ENCODE assay signal across 25 mouse cellular contexts in genomic region chr7:79375594-79375993, GRCm38 (mm10). TPM values are rescaled to one million over a fixed set of nuclear protein-coding genes. Genes with fewer than 3 reads are reported as not detected.
DNase-seq lines count a peak whose midpoint lies in the region; ATAC-seq lines count a peak whose summit lies in the region.
"Had no signal": no experiment of that assay in that cellular context is flagged by ENCODE, and none has a peak within 500 bp of the region (broad histone marks: within the 10 kb centered on the region; RNA-seq: fewer than 3 reads in every experiment).

No protein-coding gene starts in this region.

- H3K27me3 ChIP-seq in forebrain, embryonic 10.5 days (ENCODE audit: poor library complexity, severe bottlenecking): no peaks in the 10 kb centered on the region
- H3K27me3 ChIP-seq in forebrain, embryonic 16.5 days (replicated peaks; ENCODE audit: control insufficient read depth, insufficient read depth, low read length): no peaks in the 10 kb centered on the region
- H3K27me3 ChIP-seq: embryonic facial prominence, embryonic 13.5 days; forebrain, embryonic 13.5 days; hindbrain, embryonic 15.5 days had no signal

- no peaks in the 10 kb centered on the region for H3K36me3 ChIP-seq in forebrain, embryonic 10.5 days (replicated peaks)
- no peaks in the 10 kb centered on the region for H3K36me3 ChIP-seq in forebrain, embryonic 16.5 days (ENCODE audit: control insufficient read depth, insufficient read depth)
- H3K36me3 ChIP-seq: embryonic facial prominence, embryonic 13.5 days; heart, embryonic 12.5 days; hindbrain, embryonic 10.5 days; hindbrain, embryonic 15.5 days had no signal

- DNase-seq in forebrain, embryonic 10.5 days (ENCODE audit: extremely low spot score, low spot score): no peak
- DNase-seq in retina, postnatal 1 day: peak; percentile 30
- DNase-seq in retina, embryonic 14.5 days (ENCODE audit: low spot score): no peak
- DNase-seq in ZHBTc4 (ENCODE audit: low read depth, low spot score): peak; percentile 90
- DNase-seq in layer of hippocampus, adult 8-10 months (ENCODE audit: low spot score in 2 of 2): no peak
- no peak for DNase-seq in thymus, postnatal 25 days
- DNase-seq: adrenal gland, adult 8-10 months; adrenal gland, postnatal 36 days; B cell, adult 2 months; cerebellum, adult 8-10 months; cerebellum, postnatal 14 days; gastrocnemius, adult 2 months; gastrocnemius, postnatal 25 days; kidney, adult 11 months had no signal

- no peak for ATAC-seq in forebrain, embryonic 16.5 days
- ATAC-seq: forebrain, embryonic 13.5 days; inflammation-experienced regulatory T-cells, adult 6 months; Patski had no signal

- H3K4me3 ChIP-seq in forebrain, embryonic 10.5 days: no peak overlapping the region
- H3K4me3 ChIP-seq in forebrain, embryonic 16.5 days (replicated peaks; ENCODE audit: low read length): no peak overlapping the region
- H3K4me3 ChIP-seq: embryonic facial prominence, embryonic 13.5 days; forebrain, embryonic 13.5 days; gastrocnemius, adult 2 months; heart, embryonic 12.5 days; hindbrain, embryonic 10.5 days; hindbrain, embryonic 15.5 days had no signal

- no peaks in the 10 kb centered on the region for H3K9me3 ChIP-seq in forebrain, embryonic 10.5 days
- H3K9me3 ChIP-seq in forebrain, embryonic 16.5 days (ENCODE audit: control insufficient read depth, low read length): no peaks in the 10 kb centered on the region
- H3K9me3 ChIP-seq: embryonic facial prominence, embryonic 13.5 days; forebrain, embryonic 13.5 days; heart, embryonic 12.5 days; hindbrain, embryonic 10.5 days; hindbrain, embryonic 15.5 days had no signal

- no peak overlapping the region for H3K4me2 ChIP-seq in forebrain, embryonic 16.5 days (ENCODE audit: low read length)
- H3K4me2 ChIP-seq: embryonic facial prominence, embryonic 13.5 days; forebrain, embryonic 13.5 days; heart, embryonic 12.5 days; hindbrain, embryonic 15.5 days had no signal

- 77% methylated on average over 5 of the region's 5 CpGs for WGBS in forebrain, embryonic 10.5 days
- 76% methylated on average over 5 of the region's 5 CpGs for WGBS in forebrain, embryonic 16.5 days

- peaks cover 10% of the 10 kb centered on the region for H3K4me1 ChIP-seq in forebrain, embryonic 10.5 days
- H3K4me1 ChIP-seq in forebrain, embryonic 16.5 days (replicated peaks; ENCODE audit: control insufficient read depth, insufficient read depth, low read length): no peaks in the 10 kb centered on the region
- H3K4me1 ChIP-seq: embryonic facial prominence, embryonic 13.5 days; forebrain, embryonic 13.5 days; hindbrain, embryonic 15.5 days had no signal

- peak overlapping the region; percentile 20; the same call in 1 of the 2 replicates for H3K27ac ChIP-seq in forebrain, embryonic 10.5 days
- no peak overlapping the region for H3K27ac ChIP-seq in forebrain, embryonic 16.5 days (ENCODE audit: low read length)
- H3K27ac ChIP-seq: embryonic facial prominence, embryonic 13.5 days; forebrain, embryonic 13.5 days; gastrocnemius, adult 2 months; hindbrain, embryonic 10.5 days; hindbrain, embryonic 15.5 days had no signal

- H3K9ac ChIP-seq in forebrain, embryonic 16.5 days (replicated peaks; ENCODE audit: low read depth, low read length): no peak overlapping the region
- H3K9ac ChIP-seq: embryonic facial prominence, embryonic 13.5 days; forebrain, embryonic 13.5 days; heart, embryonic 12.5 days; hindbrain, embryonic 15.5 days had no signal

RNA-seq across cellular contexts. Expression of gene Rlbp1, which starts 11.3 kb away (rescaled TPM):
- polyA plus RNA-seq in forebrain, embryonic 10.5 days (2016; fragmentation: Nextera tagmentation; extraction: Ambion mirVana): 1.2 and 1.8 TPM in 2 replicates
- 71.6 and 94.9 TPM in 2 replicates for polyA plus RNA-seq in forebrain, embryonic 16.5 days (2015; fragmentation: Nextera tagmentation; extraction: Ambion mirVana)
- total RNA-seq in layer of hippocampus, adult 8-10 months (2022): 10 to 100 TPM; 23.5 to 25.8 (median 24.1) TPM
- total RNA-seq: adrenal gland, postnatal 36 days; gastrocnemius, adult 2 months; gastrocnemius, postnatal 25 days; granulocyte monocyte progenitor cell, adult 5-6 weeks; heart, adult 8-10 months; heart, postnatal 25 days had no signal
- polyA plus RNA-seq: heart, embryonic 12.5 days; inflammation-experienced regulatory T-cells, adult 6 months; Patski had no signal

RNA-seq across cellular contexts. Expression of gene Fanci, which starts 16.1 kb away (rescaled TPM):
- polyA plus RNA-seq in forebrain, embryonic 10.5 days (2016; fragmentation: Nextera tagmentation; extraction: Ambion mirVana): 24.4 and 25.5 TPM in 2 replicates
- polyA plus RNA-seq in forebrain, embryonic 16.5 days (2015; fragmentation: Nextera tagmentation; extraction: Ambion mirVana): 6.6 and 6.9 TPM in 2 replicates
- under 1 TPM; 0.18 to 0.66 (median 0.41) TPM for total RNA-seq in layer of hippocampus, adult 8-10 months (2022)

Comparison
In these comparisons a context has a peak if more than half of its experiments do, and no peak if none do; other contexts are left out.
1. DNase-seq: peak in retina, postnatal 1 day (single experiment) and ZHBTc4 (single experiment); none in forebrain, embryonic 10.5 days (single experiment), retina, embryonic 14.5 days (single experiment), layer of hippocampus, adult 8-10 months (0 of 2) and thymus, postnatal 25 days (single experiment).
2. RNA of gene Rlbp1, which starts 11.3 kb away (polyA plus RNA-seq): 71.6 to 94.9 TPM in forebrain, embryonic 16.5 days; 1.2 to 1.8 TPM in forebrain, embryonic 10.5 days; every median in the first group is over 10 times any median in the second.